Mouse (Mus musculus): Measurements from ENCODE around the gene Nrcam. TPM values are rescaled to one million over a fixed set of nuclear protein-coding genes. Genes with fewer than 3 reads are reported as not detected.

Nrcam gene
- total RNA-seq, 1 experiment from 2014 or later, result not detected

DNA sequence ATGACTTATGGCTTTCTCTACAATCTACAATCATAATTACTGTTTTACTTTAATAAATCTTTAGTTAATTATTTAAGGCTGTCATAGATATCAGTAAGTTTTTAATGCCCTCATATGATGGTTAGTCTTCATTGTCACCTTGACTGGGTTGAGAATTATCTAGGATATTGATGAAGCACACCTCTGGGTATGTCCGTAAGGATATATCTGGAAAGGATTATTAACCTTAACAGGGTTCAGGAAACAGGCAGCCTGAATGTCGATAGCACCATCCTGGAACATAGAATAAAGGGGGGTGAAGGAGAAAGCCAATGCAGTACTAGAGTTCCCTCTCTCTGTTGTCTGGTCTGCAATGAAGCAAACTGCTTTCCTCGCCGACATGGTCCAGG is 94.2 kb downstream of the Nrcam start:
- ATAC-seq (ENCODE audit: extremely low read depth, insufficient number of reproducible peaks, low FRiP score, poor library complexity, severe bottlenecking), result no peak

DNA sequence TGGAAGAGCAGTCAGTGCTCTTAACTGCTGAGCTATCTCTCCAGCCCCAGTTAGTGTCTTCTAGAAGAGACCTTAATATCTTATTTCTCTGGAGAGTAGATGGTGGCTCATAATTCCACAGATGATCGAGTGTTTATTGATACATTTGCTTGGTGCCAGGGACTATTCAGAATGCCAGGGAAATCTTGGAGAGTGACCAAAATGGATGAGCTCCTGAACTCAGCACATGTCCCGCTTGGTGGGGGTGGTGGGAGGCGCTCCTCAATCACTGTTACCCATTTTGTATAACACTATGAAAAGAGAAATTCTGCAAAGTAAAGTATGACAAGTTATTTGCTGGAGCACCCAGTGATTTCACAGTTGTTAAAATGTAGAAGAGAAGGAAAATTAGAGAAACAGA is 95.3 kb downstream of the Nrcam start:
- ATAC-seq (ENCODE audit: extremely low read depth, insufficient number of reproducible peaks, low FRiP score, poor library complexity, severe bottlenecking), result no peak

DNA sequence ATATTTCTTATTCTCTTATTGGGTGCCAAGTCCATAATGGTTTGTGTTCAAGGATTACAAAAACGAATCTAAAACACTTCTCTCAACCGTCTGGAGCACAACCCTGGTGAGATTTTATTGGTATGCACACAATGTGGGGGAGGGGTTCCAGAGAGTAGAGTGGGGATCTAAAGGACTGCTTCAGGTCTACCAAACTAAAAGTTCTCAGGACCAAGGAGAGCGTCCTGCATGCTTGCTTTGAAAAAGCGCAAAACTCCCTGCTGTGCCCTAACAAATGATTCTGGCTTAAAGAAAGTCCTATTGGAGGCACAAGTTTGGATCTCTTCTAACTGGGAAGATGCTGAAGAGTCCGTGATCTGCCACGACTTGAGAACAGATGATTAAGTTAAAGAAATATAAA is 96.4 kb downstream of the Nrcam start:
- ATAC-seq (ENCODE audit: extremely low read depth, insufficient number of reproducible peaks, low FRiP score, poor library complexity, severe bottlenecking), result no peak

GRCm38 (mm10) chr12:44430335-44430734 is 101.7 kb downstream of the Nrcam start:
- ATAC-seq (ENCODE audit: extremely low read depth, insufficient number of reproducible peaks, low FRiP score, poor library complexity, severe bottlenecking), result no peak

GRCm38 (mm10) chr12:44430996-44431395 is 102.3 kb downstream of the Nrcam start:
- no peak for ATAC-seq (ENCODE audit: extremely low read depth, insufficient number of reproducible peaks, low FRiP score, poor library complexity, severe bottlenecking)

DNA sequence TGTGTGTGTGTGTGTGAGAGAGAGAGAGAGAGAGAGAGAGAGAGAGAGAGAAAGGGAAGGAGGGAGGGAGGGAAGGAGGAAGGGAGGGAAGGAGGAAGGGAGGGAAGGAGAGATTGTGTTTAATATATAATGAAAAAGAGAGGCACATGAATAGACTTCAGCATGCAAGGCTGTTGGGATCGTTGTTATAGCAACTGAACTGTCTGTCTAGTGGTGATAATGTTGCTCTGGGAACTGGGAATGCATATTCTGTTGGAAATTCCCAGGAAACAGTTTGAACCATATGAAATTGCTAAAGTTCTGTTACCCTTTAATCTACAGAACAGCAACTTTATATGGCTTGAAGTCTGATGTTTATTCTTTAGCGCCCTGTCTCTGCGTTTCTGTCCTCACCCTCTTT is 104.0 kb downstream of the Nrcam start:
- no peak for ATAC-seq (ENCODE audit: extremely low read depth, insufficient number of reproducible peaks, low FRiP score, poor library complexity, severe bottlenecking)

DNA sequence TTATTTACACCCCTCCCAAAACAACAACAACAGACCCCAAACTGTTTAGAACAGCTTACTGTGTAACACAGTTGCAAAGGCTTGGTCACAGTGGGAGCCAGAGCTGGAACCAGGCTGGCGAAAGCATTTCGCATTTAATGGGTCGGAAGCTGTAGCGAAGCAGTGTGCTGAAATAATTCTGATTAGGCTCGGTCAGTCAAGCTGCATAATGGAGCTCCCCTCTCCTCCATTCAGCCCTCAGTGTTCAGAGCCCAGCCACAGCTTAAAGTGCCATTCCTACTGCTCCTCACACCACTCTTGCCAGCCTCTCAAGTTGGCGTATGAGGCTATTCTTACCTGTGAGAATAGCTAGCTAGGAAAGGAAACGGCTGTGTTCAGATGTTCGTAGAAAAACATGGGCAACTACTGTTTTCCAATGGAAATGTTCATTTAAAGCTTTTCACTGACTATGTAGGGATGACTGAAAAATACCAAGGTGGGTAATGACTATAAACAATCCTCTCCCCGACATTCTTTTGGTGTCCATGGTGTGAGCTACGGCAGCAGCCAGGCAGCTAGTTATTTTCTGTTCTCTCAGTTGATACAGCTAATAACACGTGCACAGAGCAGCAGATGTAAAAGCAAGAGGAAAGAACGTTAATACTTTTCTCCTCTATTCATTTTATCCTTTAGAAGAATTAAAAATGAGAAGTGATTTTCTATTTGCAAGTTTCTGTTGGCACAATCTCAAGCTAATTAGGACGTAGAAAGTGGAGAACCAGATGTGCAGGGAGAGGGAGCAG is 108.6 kb downstream of the Nrcam start:
- ATAC-seq (ENCODE audit: extremely low read depth, insufficient number of reproducible peaks, low FRiP score, poor library complexity, severe bottlenecking), result no peak

DNA sequence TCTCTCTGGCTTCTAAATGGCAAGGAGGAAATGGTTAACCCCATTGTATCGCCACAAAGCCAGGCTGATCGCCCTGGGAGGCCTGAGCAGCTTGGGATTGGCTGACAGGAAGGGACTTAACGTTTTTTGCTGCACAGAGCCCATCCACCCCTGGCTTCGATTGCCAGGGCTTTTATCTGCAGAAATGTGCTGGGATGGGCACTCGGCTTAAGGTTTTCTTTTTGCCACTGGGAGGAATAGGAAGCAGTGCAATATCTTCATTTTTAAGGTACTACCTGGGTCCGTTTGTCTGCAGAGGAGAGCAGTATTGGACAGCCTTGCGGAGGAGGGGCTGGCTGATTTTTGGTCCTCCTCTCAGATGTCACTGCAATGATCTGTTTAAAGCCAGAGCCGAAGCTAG is 110.2 kb downstream of the Nrcam start:
- no peak for ATAC-seq (ENCODE audit: extremely low read depth, insufficient number of reproducible peaks, low FRiP score, poor library complexity, severe bottlenecking)

- ATAC-seq (ENCODE audit: extremely low read depth, insufficient number of reproducible peaks, low FRiP score, poor library complexity, severe bottlenecking), result no peak
These were observed 111.5 kb downstream of the Nrcam start for GRCm38 (mm10) chr12:44440230-44440629.

GRCm38 (mm10) chr12:44450930-44451329 is 122.2 kb downstream of the Nrcam start:
- ATAC-seq (ENCODE audit: extremely low read depth, insufficient number of reproducible peaks, low FRiP score, poor library complexity, severe bottlenecking), result no peak

DNA sequence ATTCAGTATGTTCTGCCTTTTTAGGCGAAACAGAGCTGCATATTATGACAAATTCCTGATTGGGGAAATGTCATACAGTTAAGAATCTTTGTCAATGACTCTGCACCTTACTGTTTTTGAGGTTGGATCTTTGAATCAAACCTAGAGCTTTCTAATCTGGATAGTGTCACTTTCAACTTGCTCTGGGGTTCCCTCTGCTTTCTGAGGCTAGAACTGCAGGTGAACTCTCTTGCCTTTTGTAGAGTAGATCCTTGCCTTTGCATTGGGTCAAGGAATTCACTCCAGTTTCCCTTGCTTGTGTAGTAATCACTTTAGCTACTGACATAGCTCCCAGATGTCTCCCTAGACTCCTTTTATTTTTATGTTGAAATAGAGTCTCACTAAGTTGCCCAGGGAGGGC is 123.1 kb downstream of the Nrcam start:
- no peak for ATAC-seq (ENCODE audit: extremely low read depth, insufficient number of reproducible peaks, low FRiP score, poor library complexity, severe bottlenecking)

DNA sequence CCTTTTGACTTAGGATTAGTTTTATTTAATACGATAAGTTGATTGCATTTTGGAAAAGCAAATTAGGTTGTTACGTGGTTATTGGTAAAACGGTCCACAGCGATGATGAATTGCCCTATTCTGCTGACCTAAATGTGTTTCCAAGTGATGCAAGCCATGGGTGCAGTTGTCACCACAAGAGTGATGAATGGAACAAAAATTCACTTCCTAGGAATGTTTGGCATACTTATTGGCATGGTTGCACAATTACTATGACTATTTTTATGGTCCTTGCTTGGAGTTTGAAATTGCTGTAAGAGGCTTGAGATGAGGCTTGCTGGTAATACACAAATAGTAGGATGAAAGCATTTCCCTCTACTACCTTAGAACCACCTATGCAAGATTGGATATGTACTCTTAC is 125.1 kb downstream of the Nrcam start:
- ATAC-seq (ENCODE audit: extremely low read depth, insufficient number of reproducible peaks, low FRiP score, poor library complexity, severe bottlenecking), result no peak

DNA sequence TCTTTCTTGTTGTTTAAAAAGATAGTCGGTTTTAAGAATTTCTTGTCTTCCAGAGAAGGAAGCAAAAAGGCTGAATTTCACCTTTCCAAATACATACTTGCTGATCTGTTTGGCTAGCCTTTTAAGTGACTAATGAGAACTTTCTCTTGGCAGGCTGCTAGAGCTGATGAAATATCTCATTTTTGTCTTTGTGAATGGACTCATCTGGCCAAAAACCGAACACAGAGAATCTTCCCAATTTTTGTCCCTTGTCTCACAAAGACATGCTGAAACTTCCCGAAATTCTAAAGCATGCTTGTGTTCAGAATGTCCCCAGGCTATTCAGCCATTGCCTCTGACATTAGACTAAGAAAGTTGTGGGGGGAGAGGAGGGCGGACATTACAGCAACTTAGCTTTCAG is 129.3 kb downstream of the Nrcam start:
- no peak for ATAC-seq (ENCODE audit: extremely low read depth, insufficient number of reproducible peaks, low FRiP score, poor library complexity, severe bottlenecking)

- no peak for ATAC-seq (ENCODE audit: extremely low read depth, insufficient number of reproducible peaks, low FRiP score, poor library complexity, severe bottlenecking)
These were observed 133.8 kb downstream of the Nrcam start for GRCm38 (mm10) chr12:44462436-44462835.

DNA sequence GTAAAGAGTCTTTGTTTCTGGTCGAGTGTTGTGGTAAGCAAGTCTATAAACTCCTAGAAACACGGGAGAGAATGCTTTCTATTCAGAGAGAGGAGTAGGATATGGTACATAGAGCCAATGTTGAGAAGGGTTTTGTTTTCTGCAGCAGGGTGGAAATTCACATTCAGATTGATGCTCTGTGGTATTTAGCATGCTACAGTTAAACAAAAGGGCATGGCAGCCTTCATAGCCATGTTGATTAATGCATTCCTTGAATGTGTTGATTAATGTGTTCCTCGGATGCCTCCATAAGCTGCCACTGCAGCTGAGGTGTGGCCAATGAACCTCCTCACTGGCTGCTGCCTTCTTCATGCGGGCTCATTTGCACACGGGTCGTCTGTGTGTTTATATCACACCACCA is 134.3 kb downstream of the Nrcam start:
- no peak for ATAC-seq (ENCODE audit: extremely low read depth, insufficient number of reproducible peaks, low FRiP score, poor library complexity, severe bottlenecking)

DNA sequence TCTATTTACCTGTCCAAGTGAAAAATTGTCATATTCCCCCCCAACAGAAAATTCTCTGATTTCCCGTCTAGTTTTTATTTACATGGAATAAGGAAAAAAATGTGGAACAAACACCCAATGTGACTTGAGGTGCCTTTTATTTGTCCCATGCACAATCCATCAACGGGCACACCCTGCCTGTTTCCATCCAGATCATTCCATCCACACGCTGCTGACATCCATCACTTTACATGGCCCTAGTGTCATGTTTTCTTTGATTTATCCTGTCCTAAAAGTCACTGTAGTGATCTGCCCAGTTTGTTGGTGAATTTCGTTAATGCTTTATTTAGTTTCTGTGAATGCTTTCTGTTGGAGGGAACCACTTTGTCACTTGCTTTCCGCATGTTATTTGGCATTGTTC is 142.4 kb downstream of the Nrcam start:
- no peak for ATAC-seq (ENCODE audit: extremely low read depth, insufficient number of reproducible peaks, low FRiP score, poor library complexity, severe bottlenecking)

GRCm38 (mm10) chr12:44475355-44475754 is 146.7 kb downstream of the Nrcam start:
- ATAC-seq (ENCODE audit: extremely low read depth, insufficient number of reproducible peaks, low FRiP score, poor library complexity, severe bottlenecking), result no peak

DNA sequence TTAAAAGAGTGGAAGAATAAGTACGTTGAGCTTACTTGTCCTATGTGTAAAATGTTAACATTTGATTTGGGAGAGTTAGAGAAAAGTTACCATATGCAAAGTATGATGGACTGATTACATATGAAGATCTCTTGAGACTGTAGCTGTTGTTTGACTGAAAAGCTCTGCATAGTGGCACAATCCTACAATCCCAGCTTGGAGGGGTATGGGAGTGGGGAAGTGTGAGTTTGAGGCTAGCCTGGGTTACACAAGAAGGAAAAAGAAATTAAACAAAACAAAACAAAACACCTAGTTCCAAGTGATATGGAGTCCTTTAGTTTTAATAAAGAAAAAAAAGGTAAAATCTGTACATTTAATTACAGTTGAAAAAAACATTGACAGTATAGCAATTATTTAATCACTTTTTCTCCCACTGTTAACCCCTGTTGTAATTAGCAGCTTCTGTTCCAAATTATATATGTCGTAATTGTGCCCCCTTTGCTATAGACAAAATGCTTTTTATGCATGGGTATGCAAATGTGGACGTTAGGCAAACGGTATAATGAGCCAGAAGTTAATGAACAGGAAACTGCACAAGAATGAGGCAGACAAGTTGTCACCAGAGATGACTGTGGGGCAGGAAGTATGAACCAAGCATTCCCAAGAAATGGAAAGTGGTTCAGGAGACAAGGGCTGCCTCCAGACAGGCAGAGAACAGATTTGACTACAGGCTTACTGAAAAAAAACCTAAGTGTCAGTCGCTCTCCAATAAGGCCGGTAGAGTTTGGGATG is 150.8 kb downstream of the Nrcam start:
- no peak for ATAC-seq (ENCODE audit: extremely low read depth, insufficient number of reproducible peaks, low FRiP score, poor library complexity, severe bottlenecking)

- no peak for ATAC-seq (ENCODE audit: extremely low read depth, insufficient number of reproducible peaks, low FRiP score, poor library complexity, severe bottlenecking)
These were observed 151.3 kb downstream of the Nrcam start for GRCm38 (mm10) chr12:44480031-44480419.

GRCm38 (mm10) chr12:44481415-44481814 is 152.7 kb downstream of the Nrcam start:
- ATAC-seq (ENCODE audit: extremely low read depth, insufficient number of reproducible peaks, low FRiP score, poor library complexity, severe bottlenecking), result no peak

Measured in neutrophil, adult 5-6 weeks (primary cell).